Mouse (Mus musculus): Measurements from ENCODE around the gene Crybg2. TPM values are rescaled to one million over a fixed set of nuclear protein-coding genes. Genes with fewer than 3 reads are reported as not detected.

Crybg2 gene
- total RNA-seq, 2 experiments from 2014 or later = 2.7 to 3.0 TPM

DNA sequence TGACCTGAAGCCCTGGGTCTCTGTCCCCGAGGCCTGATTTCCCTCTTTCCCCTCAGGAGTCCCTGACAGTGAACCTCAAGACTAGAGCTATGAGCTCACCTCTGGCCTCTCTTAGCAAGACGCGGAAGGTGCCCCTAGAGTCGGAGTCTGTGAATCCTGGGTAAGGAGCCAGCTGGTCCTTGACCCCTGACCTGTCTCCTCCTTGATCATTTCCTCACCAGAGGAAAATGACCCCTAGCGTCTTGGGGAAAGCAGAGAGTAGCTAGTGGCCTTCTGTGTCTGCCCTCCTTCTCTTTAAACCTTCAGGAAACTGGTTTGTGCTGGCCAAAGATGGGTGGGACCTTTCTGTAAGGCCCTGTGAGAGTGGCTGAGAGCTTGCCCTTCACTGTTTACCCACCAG lies 47.6 kb downstream of the Crybg2 start:
- DNase-seq (ENCODE audit: low spot score in 2 of 2) = no peak
- TF ChIP-seq CTCF (conservative IDR thresholded peaks at IDR 0.05) = no peak
- H3K27ac ChIP-seq = peak overlapping the region; percentile 87
- H3K4me3 ChIP-seq = no peak overlapping the region

DNA sequence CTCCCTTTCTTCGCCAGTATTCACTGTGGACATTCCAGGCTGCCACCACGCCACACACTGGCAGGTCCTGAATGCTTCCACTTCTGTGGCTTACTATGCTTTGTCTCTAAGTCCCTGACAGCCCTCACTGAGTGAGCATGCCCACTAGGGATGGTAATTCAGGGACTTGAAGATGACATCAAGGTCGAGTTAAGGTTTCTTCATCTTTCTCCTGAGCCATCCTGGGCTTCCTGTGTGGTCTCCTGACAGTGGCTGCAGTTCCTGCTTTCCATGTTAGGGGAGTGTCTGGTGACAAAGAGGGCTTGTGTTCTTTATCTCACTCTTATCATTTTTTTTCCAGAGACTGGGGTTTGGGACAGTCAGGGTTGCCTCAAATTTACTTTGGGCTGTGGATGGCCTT lies 50.0 kb downstream of the Crybg2 start:
- Histone ChIP-seq H3K4me3 (no peak overlapping the region), H3K27ac (no peak overlapping the region)
- no peak for DNase-seq (ENCODE audit: low spot score in 2 of 2)
- no peak for TF ChIP-seq CTCF (conservative IDR thresholded peaks at IDR 0.05)

DNA sequence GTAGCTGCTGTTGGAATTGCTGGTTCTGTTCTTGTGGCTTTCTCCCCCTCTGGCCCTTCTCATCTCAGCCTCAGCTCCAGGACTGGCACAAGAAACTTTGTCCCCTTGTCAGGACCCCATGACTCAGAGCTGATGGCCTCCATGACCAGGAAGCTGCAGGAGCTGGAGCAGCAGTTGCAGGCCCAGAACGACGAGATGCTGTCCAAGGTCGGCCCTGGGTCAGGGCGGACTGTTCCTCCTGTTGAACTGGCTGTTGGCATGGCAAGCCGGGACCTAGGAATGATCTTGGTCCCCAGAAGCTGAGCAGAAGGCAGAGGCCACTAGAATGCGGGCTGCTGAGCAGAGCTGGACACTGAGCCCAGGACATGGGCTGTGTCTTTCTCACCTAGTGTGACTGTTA lies 51.8 kb downstream of the Crybg2 start:
- TF ChIP-seq CTCF (conservative IDR thresholded peaks at IDR 0.05) = no peak
- Histone ChIP-seq H3K27ac (no peak overlapping the region), H3K4me3 (no peak overlapping the region)
- no peak for DNase-seq (ENCODE audit: low spot score in 2 of 2)

DNA sequence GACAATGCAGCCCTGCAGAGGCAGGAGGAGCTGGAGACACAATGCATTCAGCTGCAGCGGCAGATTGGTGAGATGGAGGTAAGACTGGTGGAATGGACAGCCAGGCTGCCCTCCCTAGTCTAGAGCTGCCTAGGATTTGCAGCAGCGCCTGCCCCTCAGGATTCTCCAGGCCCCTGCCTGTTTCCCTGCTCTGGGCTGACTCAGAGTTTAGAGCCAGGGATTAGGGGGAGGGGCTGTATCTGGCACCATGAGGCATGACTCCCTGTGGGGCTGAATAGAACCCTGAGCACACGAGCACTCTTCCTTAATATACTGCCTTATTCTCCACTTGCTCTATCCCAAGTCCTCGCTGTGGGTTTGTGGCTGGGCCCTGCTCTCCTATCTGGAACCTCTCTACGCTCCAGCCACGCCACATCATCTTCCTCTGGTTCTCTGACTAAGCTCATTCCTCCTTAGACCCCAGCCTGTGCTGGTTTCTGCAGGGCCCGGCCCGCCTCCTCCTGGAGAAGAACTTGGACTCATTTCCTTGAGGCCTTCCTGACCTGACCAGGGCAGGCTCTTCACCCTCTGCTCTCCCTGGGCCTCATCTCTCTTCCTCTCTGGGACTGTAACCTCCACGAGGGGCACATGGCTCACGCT lies 52.9 kb downstream of the Crybg2 start:
- TF ChIP-seq CTCF (conservative IDR thresholded peaks at IDR 0.05) = no peak
- H3K27ac ChIP-seq = no peak overlapping the region
- no peak for DNase-seq (ENCODE audit: low spot score in 2 of 2)
- H3K4me3 ChIP-seq = no peak overlapping the region

DNA sequence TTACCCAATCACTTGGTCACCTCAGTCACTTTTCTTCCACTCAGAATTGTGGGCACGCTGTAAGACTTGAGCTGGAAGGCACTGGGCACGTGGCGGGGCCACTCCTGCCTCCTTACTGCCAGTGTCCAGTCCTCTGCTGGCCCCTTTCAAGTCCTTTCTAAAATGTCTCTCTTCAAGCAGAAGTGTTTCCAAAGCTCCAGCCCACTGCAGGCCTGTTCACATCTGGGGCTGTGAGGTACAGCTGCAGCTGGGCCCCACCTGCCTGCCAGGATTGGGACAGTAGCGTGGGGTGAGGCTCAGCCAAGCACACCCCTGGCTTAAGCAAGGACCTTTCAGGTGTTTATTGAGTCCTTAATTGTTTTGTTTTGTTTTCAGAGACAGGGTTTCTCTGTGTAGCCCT lies 53.4 kb downstream of the Crybg2 start:
- Histone ChIP-seq H3K4me3 (no peak overlapping the region), H3K27ac (no peak overlapping the region)
- TF ChIP-seq CTCF (conservative IDR thresholded peaks at IDR 0.05) = no peak
- no peak for DNase-seq (ENCODE audit: low spot score in 2 of 2)

DNA sequence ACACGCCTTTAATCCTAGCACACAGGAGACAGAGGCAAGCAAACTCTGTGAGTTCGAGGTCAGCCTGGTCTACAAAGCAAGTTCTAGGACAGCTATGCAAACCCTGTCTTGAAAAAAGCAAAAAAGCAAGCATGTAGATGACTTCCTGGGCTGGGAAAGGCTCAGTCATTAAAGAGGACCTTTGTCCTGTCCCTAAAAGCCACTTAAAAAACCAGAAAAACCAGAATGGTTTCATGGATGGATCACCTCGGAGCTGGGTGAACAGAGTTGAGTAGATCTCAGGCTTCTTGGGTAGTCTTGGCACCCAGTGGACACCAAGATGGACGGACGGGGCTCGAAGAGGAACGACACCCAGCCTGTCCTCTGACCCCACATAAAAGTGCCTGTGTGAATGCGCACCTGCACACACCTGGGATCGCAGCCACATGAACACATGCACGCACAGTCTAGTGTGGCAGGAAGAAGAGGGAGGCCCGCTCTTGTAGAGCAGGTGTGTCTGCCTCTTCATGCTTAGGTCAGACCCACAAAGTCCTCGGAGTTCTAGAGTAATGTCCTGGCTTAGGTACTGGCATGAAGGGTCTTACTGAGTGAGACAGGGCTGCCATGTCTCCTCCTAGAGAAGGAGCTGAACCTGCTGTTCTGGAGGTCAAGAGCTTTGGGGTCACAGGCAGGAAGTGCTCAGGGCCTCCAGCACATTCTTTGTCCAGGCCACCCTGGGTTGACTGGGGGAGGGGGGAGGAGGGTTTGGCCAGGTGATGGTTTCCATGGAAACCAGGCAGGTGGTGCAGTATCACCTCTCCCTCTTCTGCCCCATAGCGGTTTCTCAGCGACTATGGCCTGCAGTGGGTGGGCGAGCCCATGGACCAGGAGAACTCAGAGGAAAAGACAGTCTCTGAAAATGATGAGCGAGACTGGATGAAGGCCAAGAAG lies 54.9 kb downstream of the Crybg2 start:
- Histone ChIP-seq H3K27ac (no peak overlapping the region), H3K4me3 (no peak overlapping the region)
- DNase-seq (ENCODE audit: low spot score in 2 of 2) = no peak
- TF ChIP-seq CTCF (conservative IDR thresholded peaks at IDR 0.05) = no peak

DNA sequence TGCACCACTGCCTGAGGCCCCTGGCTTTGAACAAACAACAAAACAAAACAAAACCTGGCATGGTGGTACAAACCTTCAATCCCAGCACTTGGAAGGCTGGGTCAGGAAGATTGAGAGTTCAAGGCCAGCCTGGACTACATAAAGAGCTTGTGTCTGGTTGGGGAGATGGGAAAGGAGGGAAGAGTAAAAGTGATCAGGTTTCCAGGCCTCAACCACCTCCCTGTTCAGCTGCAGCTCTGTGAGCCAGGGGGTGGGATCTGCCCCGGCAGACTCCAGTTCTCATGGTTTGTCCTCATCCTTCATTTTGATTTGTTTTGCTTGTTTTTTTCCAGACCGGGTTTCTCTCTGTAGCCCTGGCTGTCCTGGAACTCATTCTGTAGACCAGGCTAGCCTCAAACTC lies 55.9 kb downstream of the Crybg2 start:
- Histone ChIP-seq H3K27ac (no peak overlapping the region), H3K4me3 (no peak overlapping the region)
- DNase-seq (ENCODE audit: low spot score in 2 of 2) = no peak
- TF ChIP-seq CTCF (conservative IDR thresholded peaks at IDR 0.05) = no peak

DNA sequence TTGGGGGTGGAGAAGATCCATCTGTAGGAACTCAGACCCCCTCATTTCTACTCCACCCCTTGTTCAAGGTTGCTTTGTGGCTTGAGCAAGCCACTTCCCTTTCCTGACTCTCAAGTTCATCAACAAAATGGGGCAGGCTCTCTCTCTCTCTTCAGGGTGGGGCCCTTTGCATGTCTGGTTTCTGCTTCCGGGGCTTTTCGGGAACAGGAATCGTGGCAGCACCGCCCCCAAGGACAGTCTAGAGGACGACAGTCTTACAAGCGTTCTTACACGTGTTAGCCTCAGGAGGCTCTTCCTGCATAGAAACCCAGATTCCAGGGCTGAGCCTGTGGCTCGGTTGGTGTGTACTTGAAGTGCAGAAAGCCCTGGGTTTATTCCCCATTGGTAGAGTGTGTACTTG lies 56.4 kb downstream of the Crybg2 start:
- H3K27ac ChIP-seq = no peak overlapping the region
- no peak for DNase-seq (ENCODE audit: low spot score in 2 of 2)
- no peak overlapping the region for H3K4me3 ChIP-seq
- TF ChIP-seq CTCF (conservative IDR thresholded peaks at IDR 0.05) = no peak

DNA sequence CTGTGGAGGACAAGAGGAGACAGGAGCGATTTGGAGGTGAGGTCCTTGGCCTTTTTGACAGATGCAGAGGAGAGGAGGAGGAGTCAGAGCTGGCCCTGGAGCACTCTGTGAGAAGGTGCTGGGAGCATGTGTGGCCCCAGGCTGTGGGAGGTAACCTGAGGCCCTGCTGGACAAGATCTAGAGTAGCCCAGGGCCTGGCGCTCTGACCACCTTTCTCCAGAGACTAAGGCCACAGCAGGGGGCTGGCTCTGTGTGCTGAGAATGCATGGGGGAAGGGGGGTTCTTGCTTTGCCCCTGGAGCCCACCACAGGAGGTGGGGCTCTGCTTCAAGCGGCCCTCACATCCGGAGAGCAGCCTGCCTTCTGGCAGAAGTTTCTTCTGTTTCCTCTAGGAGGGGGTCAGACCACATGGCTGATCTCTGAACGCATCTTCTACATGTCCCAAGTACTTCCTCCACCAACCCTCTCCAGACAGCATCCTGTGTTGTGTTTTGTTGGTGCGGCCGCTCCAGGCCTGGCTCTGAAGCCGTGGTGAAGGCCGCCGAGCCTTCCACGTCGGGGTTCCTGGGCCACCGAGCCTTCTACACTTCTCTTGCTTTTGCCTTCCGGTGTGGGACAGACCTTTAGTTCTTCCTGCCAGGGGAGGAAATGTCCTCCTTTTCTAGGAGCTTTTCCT lies 57.6 kb downstream of the Crybg2 start:
- no peak for TF ChIP-seq CTCF (conservative IDR thresholded peaks at IDR 0.05)
- DNase-seq (ENCODE audit: low spot score in 2 of 2) = no peak
- no peak overlapping the region for H3K27ac ChIP-seq
- no peak overlapping the region for H3K4me3 ChIP-seq

DNA sequence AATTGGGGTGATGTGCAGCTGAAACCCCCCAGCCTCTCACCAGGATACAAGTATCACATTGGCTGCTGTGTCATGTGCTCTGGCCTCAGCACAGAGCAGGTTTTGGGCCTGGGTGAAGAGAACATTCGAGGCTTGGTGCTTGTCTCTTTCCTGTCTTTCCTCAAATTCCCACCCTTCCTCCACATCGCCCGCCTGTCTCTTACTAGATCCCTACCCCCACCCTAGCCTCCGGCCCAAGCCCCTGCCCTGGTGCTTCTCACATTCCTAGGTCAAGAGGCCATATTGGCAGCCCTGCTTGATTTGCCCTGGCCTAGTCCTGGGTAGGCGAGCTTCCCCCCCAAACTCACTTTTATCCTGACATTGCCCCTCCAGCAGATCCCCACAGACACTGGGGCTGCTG lies 58.4 kb downstream of the Crybg2 start:
- Histone ChIP-seq H3K4me3 (no peak overlapping the region), H3K27ac (no peak overlapping the region)
- no peak for DNase-seq (ENCODE audit: low spot score in 2 of 2)
- no peak for TF ChIP-seq CTCF (conservative IDR thresholded peaks at IDR 0.05)

DNA sequence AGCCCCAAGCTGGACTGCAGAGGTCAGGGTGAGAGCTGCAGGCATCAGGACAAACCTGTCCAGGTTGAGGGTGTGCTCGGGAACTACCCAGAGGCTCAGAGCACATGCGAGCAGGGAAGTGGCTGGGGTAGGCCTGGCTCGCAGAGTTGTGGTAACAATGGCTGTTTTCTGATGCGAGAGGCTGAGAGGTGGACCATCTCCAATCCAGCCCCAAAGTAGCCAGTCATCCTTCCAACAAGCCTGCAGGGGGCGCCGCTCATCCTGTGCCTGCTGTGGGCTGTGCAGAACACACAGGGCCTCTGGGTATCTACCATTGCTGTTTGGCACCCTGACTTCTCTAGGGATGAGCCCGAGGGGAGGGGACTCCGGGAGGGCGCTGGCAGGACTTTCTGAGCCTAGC lies 59.0 kb downstream of the Crybg2 start:
- DNase-seq (ENCODE audit: low spot score in 2 of 2) = no peak
- peak; percentile 65 for TF ChIP-seq CTCF (conservative IDR thresholded peaks at IDR 0.05)
- H3K4me3 ChIP-seq = no peak overlapping the region
- H3K27ac ChIP-seq = no peak overlapping the region

DNA sequence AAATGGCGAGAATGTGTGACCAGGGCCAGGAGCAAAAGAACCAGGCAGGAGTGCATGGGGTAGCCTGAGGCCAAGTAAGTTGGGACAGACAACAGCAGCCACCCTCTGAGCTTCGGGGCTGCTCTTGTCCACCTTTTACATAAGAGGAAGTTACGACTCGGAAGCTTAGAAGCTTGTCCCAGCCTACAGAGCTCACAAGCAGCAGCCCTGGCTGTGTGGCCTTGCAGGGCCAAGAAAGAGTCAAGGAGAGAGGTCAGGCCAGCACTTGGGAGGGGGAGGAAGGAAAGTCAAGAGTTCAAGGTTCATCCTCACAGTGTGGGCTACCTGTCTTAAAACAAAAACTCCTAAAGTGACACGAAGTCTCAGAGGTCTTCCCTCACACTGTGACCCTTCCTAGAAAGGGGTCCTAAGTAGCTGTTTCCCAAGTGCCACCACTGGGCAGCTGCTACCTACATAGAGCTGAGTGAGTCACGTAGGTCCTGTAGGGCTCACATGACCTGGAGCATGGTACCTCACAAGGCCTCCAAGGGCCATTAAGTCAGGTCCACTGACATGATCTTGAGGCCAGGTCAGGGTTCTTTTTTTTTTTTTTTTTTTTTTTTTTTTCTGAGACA lies 59.7 kb downstream of the Crybg2 start:
- no peak for DNase-seq (ENCODE audit: low spot score in 2 of 2)
- Histone ChIP-seq H3K4me3 (no peak overlapping the region), H3K27ac (no peak overlapping the region)
- TF ChIP-seq CTCF (conservative IDR thresholded peaks at IDR 0.05) = no peak

DNA sequence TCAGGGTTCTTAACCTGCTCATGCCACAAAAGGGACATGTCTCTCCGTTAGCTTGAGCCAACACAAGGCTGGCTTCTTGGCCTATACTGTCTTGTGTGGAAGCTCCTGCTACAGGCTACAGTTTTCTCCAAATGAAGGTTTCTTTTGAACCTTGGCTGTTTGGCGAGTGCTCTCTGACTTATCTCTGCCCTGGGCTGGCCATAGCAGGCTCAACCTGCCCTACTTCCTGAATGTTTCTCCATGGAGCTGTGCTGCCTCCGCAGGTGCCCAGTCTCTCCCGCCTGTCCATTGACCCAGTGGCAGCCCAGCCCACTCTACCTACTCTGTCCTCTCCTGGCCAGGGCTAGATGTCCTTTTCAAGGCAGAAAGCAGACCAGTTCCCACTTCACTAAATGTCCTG lies 60.3 kb downstream of the Crybg2 start:
- DNase-seq (ENCODE audit: low spot score in 2 of 2) = no peak
- Histone ChIP-seq H3K27ac (no peak overlapping the region), H3K4me3 (no peak overlapping the region)
- TF ChIP-seq CTCF (conservative IDR thresholded peaks at IDR 0.05) = no peak
